Mouse (Mus musculus) urinary bladder, postnatal 25 days (tissue): ENCODE results near the gene Pld1.
A peak's percentile ranks its signal among the peaks of the same experiment; 100 is the strongest.

Source experiments
- DNase-seq: peaks from one replicate; pipeline ENCODE4 v3.0.0; 2022; ENCODE audit warnings: low spot score

Gene Pld1

DNA sequence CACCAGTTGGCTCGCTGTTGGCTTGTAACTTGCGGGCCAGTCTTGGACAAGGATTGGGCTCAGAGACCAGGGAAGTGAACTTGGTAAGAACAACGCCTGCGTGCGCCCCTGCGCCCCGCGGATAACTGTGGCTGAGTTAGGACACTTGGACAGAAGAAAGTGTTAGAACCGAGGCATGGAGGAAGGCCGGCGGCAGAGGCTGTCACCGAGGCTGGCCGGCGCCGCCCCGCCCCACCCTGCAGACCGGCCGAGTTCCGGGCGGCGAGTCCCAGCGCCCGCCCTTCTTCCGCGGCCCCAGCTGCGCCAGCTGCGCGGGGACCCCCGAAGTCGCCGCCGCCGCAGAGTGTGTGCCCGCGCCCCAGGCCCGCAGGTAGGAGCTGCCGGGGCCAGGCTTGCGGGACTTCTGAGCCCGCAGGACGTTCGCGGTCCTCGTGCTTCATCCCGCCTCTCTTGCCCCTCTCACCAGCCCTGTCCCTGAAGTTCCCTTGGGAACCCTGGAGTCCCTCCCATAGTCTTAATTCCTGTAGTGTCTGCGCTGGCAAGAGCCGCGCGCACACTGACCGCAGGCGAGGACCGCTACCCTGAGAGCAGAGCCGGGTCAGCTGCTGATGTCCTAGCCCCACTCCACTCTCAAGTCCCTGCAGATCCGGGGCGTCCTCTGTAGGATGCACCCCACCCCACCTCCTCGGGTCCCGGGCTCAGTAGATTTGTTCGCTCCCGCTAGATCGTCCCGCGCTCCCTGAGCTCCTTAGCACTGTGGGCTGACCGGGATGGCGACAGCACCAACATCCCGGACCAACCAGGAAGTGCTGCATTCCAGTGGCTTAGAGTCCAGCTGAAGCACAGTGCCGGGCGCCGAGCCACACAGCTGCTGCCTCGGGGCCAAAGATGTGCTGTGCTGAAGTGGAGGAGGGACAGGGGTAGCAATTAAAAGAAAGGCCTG lies at the start of gene Pld1:
Gene Pld1 (plus strand): TSS at position 315 of the 943 bp plus-strand sequence.
- DNase-seq: peak; percentile 70

DNA sequence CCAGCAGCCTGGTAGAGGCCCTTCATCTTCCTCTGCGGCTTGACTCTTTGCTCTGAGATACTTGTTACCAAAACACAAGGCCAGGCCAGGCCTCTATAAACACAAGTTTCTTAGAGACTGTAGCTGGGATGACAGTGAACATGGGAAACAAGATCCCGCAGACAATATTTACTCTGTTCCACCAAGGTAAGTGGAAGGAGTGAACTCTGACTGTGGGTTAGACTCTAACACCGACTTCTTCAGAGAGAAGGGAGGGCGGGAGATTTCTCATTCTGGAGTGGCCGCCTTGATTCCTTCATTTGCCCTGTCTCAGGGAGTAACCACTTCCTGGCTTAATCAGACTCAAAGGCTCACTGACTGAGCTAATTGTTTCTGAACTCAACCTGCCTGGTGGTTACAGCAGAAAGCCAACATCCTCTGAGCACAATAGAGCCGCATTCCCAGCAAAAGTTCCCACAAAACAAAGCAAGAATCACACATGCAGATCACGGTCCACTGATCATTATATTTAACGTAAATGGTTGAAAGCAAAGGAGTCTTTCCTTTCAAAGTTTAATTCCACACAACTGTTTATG lies 42.1 kb upstream of the Pld1 start, which contains the start of gene Tmem212:
Gene Tmem212 (minus strand): TSS at position 51 of the 575 bp plus-strand sequence.
- DNase-seq: no peak

DNA sequence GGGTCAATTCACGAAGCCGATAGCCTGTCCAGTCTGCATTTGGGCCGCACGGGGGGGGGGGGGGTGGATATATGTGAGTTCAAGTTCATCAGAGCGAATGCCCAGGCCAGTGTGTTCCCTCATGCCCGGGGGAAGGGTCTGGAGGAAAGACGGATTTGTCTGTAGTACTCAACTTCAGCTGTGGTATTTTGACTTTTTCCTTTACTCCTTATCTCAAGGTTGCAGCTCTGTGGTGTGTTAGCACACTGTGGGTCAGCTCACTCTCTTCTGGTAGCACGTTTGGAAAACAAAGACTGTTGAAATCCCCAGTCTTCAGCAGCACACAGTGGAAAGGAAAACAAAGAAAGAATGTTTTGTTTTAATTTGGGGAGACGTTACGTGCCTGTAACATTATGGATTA lies 40.3 kb upstream of the Pld1 start:
- no peak for DNase-seq

DNA sequence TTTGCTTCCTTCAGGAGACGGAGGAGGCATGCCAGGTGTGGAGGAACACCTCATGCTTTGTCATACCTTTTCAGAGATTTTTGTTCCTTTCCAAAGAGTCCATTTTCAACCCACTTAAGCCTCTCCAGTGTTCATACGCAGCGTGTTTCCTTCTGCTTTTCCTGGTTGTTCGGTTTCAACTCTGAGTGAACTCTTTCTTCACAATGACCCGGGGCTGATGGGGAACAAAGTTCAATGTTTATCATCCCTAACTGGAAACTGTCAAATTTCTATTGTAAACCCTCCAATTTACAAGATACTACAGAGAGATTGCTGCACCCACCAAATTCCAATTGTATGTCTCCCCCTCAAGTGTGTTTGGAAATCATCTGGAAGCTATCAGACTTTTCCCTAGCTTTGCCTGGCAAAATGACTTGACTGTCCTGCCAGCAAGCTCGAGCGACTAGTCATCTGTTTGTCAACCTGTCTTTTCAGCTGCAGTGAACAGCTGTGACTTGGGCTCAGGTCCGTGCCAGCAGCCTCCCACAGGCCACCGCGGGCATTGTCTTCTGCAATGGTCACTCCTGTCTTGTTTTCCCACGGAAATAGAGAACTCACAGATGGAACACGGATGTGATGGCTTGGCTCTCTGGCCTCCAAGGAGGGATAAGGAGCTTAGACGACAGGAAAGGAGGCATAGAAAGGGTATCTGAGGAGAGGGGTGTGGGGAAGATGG lies 39.3 kb upstream of the Pld1 start:
- DNase-seq: peak; percentile 40

DNA sequence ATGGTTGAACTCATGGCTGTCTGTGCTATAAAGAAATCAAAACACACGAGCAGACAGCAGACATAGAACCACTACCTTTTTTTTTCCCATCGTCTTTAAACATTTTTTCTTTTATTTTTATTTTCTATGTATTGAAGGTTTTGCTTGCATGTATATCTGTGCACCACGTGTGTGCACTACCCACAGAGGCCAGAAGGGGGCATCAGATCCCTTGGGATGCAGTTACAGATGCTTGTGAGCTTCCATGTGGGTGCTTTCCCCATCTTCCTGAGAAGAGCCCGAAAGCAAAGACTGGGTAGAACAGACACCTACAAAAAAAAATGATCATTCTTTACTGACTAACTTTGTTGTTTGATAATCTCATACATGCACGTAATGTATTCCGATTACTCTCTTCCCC lies 36.6 kb upstream of the Pld1 start:
- no peak for DNase-seq

DNA sequence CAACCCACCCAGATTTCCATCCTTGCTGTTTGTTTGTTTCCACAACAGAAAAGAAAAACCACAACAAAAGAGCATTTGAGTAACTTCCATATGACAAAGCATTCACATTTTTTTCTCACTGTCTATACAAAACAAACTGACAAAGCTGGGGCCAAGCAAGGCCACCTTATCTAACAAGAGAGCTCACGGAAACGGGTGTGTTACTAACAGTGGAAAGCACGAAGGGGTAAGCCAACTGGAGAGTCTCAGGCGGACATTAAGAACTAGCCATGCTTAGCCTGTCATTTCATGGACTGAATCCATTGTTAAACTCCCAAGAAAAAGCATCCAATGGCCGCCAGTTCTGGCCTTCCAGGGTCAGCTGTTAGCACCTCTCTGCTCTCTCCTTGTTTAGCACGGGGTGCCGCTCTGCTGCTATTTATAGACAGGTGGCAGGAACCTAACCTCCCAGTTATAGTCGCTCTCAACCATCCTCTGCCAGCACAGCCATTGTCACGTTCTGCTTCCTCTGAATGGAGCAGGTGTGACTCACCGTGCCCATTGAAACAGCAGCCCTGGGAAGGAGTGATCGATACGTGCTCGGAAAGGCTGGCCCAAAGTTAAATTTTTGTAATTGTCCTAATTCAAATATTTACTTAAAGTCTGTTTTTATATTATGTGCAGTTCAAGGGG lies 33.7 kb upstream of the Pld1 start:
- no peak for DNase-seq

DNA sequence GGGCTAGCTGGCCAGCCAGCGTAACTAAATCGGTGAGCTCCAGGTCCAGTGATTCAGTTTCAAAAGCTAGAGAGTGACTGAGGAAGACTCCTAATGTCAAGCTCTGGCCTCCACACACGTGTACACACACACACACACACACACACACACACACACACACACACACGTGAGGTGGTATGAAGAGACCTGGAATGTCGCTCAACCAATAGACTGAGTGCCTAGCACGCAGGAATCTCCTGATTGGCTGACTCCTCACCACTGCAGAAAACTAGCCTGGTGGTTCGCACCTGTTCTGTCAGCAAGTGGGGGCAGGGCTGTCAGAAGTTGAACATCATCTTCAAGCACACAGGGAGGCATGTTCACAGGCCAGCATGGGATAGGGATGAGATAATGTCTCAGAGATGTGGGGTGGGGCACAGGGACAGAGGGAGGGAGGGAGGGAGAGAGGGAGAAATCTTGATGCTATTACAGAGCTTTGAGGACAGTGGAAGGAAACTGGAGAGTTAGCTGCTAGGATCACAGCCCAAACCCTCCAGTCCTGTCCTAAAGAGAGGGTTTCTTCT lies 31.8 kb upstream of the Pld1 start:
- DNase-seq: no peak

DNA sequence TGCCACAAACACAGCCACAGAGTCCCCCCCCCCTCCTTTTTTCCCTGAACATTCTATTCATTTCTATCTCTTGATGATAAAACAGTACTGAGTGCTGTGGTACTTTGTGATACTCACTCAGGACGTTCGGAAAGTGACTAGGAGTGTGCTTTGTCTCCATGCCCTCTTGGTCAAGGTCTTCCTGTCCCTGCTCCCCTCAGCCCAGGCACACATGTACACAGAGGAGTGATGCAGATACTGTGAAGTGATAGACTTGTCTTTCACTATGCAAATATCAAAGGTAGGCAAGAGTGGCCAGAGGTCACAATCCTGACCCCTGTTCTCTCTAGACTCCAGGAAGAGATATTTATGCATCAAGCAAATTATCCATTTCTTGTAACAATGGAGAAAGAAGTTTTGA lies 31.2 kb upstream of the Pld1 start:
- DNase-seq: no peak

DNA sequence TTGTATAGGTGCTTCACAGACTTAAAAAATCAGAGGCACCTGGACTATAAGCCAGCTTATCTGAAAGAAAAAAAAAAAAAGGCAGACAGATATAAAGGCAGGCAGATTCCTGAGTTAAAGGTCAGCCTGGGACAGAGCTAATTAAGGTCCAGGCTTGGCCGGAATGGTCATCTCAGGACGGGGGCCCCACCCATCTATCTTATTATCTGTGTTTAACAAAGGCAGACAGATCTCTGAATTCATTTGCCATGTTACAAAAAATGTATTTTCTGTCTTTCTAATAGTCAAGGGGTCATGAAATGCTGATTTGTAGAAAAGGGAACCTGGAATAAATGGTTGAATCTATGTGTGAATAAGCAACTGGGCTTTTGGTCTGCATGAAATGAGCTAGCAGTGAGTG lies 30.2 kb upstream of the Pld1 start:
- DNase-seq: no peak

DNA sequence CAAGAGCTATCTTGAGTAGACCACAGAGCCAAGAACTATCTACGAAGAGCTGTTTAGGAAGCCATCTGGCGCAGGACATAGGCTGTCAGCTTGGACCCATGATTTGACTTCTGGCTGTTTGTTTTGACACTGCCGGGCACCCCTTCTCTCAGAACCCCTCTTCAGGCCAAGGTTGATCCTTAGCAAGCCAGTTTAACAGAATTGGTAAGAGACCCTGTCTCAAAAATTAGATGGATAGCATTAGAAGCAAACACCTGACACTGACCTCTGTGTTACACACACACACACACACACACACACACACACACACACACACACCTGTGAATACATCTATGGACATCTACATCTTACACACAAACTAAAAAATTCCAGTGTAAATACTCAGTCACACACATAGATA lies 29.5 kb upstream of the Pld1 start:
- DNase-seq: no peak

DNA sequence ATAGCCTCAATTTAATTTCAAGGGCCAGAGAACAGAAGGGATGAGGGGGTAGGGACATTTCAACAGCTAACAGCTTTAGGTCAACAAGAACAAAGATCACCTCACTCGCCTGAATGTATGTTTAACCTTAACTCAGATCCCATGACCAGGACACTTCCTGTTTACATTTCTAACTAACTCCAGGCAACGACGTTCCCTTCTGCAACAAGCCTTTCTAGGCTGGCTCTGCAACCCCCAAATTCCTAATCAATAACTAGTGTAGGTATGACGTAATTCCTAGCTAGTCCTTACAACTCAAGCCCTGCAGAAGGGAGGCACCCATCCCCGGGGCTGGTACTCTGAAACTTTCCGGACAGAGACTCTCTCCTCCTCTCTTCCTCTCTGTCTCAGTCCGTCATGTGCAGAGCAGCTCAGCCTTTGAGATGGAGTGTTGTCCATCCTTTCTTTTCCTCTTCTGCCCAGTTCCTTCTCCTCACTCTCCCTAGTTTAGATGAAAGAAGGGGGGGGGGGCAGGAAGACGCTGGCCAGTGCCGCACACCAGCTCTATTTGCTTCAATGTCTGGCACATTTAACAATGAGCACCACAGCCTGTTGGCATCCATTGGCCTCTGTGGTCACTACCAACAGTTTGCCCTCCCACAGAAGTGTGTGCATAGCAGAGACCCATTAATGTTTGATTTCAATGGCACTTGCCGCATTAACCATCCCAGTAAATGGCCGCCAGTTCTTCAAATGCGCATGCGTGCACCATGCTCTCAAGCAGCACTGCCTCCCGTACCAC lies 19.6 kb upstream of the Pld1 start:
- no peak for DNase-seq

DNA sequence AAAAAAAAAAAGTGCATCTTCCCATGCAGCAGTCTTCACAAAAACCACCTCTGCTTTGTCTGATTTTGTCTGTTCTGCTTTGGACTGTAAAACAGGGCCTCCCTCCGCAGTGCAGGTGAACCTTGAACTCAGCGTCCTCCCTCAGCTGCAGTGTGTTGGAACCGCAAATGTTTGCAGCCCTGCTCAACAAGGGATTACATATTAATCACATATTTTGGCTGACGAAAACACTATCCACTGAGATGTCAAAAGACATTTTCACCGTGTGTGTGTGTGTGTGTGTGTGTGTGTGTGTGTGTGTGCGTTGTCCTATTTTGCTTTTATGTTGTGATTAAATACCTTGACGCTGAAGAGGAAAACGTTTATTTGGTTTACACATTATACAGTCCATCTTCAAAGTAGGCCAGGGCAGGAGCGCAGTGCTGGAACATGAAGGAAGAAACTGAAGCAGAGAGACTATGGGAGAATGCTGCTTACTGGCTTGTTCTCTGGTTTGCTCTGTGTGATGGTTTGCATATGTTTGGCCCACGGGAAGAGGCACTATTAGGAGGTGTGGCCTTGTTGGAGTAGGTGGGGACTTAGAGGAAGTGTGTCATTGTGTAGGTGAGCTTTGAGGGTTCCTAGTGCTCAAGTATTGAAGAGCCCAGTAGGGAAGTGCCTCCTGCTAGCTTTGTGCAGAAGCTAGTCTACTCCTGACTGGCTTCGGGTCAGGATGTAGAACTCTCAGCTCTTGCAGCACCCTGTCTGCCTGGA lies 17.1 kb upstream of the Pld1 start:
- DNase-seq: no peak

DNA sequence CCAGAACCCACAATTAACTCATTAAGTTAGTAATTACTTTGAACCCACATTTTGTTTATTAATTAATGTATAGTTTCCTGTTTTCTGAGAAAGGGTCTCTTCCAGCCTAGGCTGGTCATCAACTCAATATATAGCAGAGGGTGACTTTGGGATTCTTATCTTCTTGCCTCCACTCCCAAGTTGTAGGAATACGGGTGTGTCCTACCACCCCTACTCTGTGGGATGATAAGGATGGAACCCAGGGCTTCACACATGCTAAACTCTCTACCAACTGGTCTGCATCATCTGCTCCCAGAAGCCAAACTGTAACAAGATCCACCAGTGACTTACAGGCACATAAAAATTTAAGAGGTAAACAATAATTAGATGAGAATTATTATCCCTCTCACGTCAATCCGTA lies 14.5 kb upstream of the Pld1 start:
- DNase-seq: no peak

DNA sequence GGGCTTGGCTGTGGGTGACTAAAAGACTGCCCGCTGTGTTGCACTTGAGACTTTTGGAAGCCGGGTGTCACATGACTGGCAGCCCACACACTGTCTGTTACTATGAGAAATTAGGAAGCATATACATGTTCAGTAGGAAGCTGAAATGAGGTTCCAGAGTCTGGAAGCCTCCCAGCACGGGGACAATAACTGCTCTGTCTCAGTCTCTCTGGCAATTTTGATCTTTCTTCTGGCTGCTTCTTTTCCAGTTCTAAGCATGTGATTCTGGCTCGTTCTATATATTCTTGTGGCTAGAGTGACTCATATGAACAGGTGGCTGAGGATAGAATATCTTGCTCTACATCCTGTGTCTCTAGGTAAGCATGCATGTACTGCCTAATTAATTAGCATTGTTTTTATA lies 9.3 kb upstream of the Pld1 start:
- DNase-seq: no peak

DNA sequence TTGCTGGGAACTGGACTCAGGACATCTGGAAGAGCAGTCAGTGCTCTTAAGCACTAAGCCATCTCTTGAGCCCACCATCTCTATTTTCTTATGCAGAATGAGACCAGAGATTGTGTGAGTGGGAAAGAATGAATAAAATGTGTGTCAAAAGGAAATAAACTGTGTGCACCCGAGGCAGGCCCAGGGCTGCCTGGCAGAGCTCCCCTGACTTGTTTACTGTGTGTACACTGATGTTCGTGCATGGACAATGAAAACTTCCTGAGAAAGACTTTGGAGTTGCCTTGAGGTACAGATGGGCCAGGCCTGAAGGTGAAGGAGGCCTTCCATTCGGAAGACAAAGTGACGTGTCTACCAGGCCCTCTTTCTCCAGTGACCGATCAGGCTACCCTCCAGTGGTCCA lies 6.1 kb upstream of the Pld1 start:
- no peak for DNase-seq

DNA sequence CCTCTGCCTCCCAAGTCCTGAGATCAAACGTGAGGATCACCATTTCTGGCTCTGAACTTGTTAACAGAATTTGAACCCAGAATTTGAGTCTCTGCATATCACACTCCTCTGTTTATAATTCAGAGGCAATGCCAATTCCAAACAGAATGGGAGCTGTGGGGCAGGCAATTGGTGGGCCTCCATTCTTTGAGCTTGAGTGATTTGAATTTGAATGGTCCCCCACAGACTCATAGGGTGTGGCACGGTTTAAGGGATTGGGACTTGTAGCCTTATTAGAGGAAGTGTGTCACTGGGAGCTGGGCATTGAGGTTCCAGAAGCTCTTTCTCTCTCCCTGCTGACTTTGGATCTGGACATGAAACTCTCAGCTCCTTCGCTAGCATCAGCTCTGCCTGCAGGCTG lies 2.9 kb upstream of the Pld1 start:
- DNase-seq: no peak

DNA sequence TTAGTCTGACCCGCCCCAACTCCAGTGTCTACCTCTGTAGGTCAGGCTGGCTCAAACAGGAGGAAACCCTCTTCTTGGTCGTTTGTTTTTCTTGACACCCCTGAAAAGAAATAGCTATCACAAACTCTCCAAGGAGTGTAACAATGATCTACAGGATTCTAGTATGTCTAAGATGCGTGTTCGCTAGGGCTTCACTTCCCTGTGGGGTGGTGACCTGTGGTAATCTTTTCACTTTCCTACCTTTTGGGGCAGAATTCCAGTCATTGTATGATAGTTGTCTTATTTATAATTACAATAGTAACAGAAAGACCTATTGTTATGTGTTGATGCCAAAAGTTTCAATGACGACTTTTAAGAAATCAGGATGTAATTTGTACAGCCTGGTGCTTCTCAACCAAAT lies 1.8 kb upstream of the Pld1 start:
- DNase-seq: no peak

DNA sequence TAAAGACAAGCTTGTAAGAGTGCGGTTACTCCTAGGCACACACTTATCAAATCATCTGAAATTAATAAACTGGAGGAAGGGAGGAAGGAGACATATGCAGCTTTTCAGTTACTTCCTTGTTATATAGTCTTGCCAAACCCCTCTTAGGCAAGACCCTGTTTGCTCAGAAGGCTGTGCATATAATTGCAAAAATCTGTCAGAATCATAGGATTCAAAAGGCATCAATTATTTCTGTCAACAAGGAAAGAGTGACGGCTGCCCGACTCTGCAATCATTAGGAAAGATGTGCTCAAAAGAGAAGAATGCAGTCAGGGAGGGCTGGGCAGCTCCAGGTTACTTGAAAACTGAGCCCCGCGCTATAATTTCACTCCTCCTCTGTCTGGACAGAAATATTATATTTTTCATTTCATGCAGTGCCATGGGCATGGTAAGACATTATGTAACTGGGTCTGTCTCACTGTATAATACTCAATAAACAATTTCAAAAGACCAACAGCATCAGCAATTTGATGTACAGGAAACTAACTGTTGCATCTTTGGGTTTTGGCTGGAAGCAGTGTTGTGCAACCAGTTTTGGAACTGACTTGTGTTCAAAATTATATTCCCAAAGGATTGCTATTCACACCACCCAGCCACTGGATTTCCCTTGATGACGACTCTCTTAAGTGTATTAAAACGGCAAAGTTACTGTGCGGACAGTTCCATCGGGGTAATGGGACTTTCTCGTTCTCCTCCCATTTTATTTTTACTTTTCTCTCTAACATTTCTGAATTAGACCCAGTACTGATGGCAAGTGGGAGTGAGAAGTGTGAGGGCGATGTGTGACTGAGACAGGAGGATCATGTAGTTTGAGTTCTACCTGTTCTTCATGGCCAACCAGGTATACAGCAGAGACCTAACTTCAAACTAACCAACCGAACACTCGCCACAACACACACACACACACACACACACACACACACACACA lies 1.1 kb upstream of the Pld1 start:
- no peak for DNase-seq

DNA sequence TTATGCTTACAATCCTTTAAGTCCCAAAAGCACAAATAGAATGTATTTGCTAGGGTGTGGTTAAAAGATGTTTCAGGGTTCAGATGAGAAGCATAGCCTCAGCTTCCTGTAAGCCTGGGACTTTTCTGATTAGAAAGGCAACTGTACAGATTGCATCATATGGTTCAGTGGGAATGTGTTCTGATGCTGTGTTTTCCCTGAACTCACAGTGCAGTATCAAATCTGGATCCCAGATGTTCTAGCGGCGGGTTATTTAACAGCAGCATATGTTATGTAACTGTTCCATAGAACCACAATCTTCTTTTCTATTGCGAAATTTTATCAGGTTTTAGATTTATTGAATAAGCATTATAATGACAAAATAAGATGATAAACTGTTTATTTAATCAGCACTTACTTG lies 3.1 kb downstream of the Pld1 start:
- DNase-seq: no peak
